Mouse (Mus musculus) G1E (cell line): Measurements from ENCODE around the gene Prkcb. TPM values are rescaled to one million over a fixed set of nuclear protein-coding genes. Genes with fewer than 3 reads are reported as not detected.

Experiments
- ATAC-seq: 2 replicates; pipeline ENCODE4 v1.8.0; 2016; ENCODE audit warnings: mild to moderate bottlenecking; ENCODE audit not compliant: insufficient number of reproducible peaks, poor library complexity, low FRiP score, severe bottlenecking; ENCODE audit errors: extremely low read depth
- DNase-seq: peaks from one replicate; pipeline ENCODE4 v3.0.0; 2012; ENCODE audit warnings: low spot score
- H3K27me3 ChIP-seq: 2 replicates; pipeline ENCODE4 v1.6.1; 2012; ENCODE audit warnings: mild to moderate bottlenecking, low read length, inconsistent platforms; ENCODE audit not compliant: insufficient read depth
- H3K36me3 ChIP-seq: replicated peaks from 2 replicates; pipeline ENCODE3; 2012; ENCODE audit warnings: mild to moderate bottlenecking, inconsistent platforms
- H3K4me1 ChIP-seq: 2 replicates; pipeline ENCODE4 v1.6.1; 2012; ENCODE audit warnings: low read depth, low read length, inconsistent platforms, mixed read lengths; ENCODE audit not compliant: insufficient read depth
- H3K4me3 ChIP-seq: 2 replicates; pipeline ENCODE4 v1.5.1; 2012; ENCODE audit warnings: low read depth, mild to moderate bottlenecking, inconsistent platforms, low read length, moderate library complexity, mixed read lengths
- H3K9me3 ChIP-seq: replicated peaks from 2 replicates; pipeline ENCODE4 v1.6.1; 2012; ENCODE audit warnings: inconsistent platforms
- CTCF ChIP-seq: IDR thresholded peaks from 2 replicates; pipeline ENCODE4 v1.5.1; 2012; ENCODE audit warnings: low read depth, low read length, inconsistent platforms, mixed read lengths
- GATA1 ChIP-seq: IDR thresholded peaks from 2 replicates; pipeline ENCODE4 v1.6.1; 2012; ENCODE audit warnings: borderline replicate concordance, low read length, inconsistent platforms, mixed read lengths
- GATA2 ChIP-seq: IDR thresholded peaks from 2 replicates; pipeline ENCODE4 v1.6.1; 2012; ENCODE audit warnings: low read depth, low read length, inconsistent platforms, borderline replicate concordance
- POLR2AphosphoS5 ChIP-seq: IDR thresholded peaks from 2 replicates; pipeline ENCODE4 v1.6.1; 2012; ENCODE audit warnings: low read depth, low read length, inconsistent platforms; ENCODE audit not compliant: insufficient replicate concordance
- TAL1 ChIP-seq: conservative IDR thresholded peaks from 2 replicates; pipeline ENCODE4 v1.6.1; 2012; ENCODE audit warnings: low read depth, low read length, inconsistent platforms, mixed read lengths
- polyA plus RNA-seq: library from polyadenylated mRNA; stranded (reverse); fragments of >175 nt; gene quantifications from 2 replicates; pipeline ENCODE4 v1.2.3, GENCODE M21; 2012
- total RNA-seq, 2 experiments: library from RNA; stranded (forward) in 1 of 2; stranded (reverse) in 1 of 2; fragments of 200-1000 nt in 1 of 2; fragments of >200 nt in 1 of 2; fragmentation: Nextera tagmentation in 1 of 2; gene quantifications; 2 replicates each; pipeline ENCODE4 v1.2.3; 2014 to 2017

Prkcb gene
- total and polyA plus RNA-seq, 3 experiments, result 0.55 TPM; not detected in 2

- Histone ChIP-seq H3K9me3 (no peaks in the 10 kb centered on the region), H3K4me1 (no peaks in the 10 kb centered on the region), H3K36me3 (no peaks in the 10 kb centered on the region), H3K4me3 (no peak overlapping the region), H3K27me3 (no peaks in the 10 kb centered on the region)
- TF ChIP-seq GATA1 (no peak), CTCF (no peak), GATA2 (no peak), POLR2AphosphoS5 (no peak), TAL1 (no peak)
- ATAC-seq, result no peak
- no peak for DNase-seq
These were observed 42.6 kb upstream of the Prkcb start for GRCm38 (mm10) chr7:122245976-122246375.

DNA sequence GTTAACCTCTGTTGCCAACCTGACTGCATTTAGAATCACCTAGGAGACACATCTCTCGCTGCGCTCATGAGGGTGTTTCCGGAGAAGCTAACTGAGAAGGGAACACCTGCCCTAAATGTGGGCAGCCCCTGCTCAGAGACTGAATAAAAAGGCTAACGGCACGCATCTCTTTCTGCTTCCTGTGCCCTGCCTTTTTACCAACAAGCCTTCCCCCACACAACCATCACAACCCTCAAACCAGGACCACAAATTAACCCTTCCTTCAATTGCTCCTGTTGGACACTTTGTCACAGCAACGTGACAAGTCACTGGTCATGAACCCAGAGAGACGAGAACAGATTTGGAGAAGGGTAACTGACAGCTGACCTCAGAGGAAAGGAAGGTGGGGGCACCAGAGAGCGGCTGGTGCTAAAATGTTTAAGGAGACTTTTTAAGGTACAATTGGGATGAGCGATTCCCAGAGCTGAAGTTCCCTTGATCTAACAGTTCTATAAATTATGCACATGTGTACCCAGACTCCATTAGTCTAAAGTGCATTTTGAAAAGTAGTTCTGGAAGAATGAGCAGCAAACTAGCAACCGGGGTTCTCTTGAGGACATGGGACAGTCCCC lies 41.2 kb upstream of the Prkcb start:
- no peaks in the 10 kb centered on the region for H3K27me3 ChIP-seq
- H3K9me3 ChIP-seq, result no peaks in the 10 kb centered on the region
- TF ChIP-seq GATA2 (no peak), POLR2AphosphoS5 (no peak), GATA1 (no peak), TAL1 (no peak), CTCF (no peak)
- DNase-seq (no peak), ATAC-seq (no peak)
- H3K4me1 ChIP-seq, result no peaks in the 10 kb centered on the region
- H3K36me3 ChIP-seq, result no peaks in the 10 kb centered on the region
- no peak overlapping the region for H3K4me3 ChIP-seq

GRCm38 (mm10) chr7:122249321-122249821 lies 39.2 kb upstream of the Prkcb start:
- Histone ChIP-seq H3K27me3 (no peaks in the 10 kb centered on the region), H3K4me1 (no peaks in the 10 kb centered on the region), H3K36me3 (no peaks in the 10 kb centered on the region), H3K4me3 (no peak overlapping the region), H3K9me3 (no peaks in the 10 kb centered on the region)
- no peak for ATAC-seq
- no peak for DNase-seq
- no peak for TF ChIP-seq POLR2AphosphoS5
- no peak for TF ChIP-seq GATA1
- TF ChIP-seq TAL1, result no peak

DNA sequence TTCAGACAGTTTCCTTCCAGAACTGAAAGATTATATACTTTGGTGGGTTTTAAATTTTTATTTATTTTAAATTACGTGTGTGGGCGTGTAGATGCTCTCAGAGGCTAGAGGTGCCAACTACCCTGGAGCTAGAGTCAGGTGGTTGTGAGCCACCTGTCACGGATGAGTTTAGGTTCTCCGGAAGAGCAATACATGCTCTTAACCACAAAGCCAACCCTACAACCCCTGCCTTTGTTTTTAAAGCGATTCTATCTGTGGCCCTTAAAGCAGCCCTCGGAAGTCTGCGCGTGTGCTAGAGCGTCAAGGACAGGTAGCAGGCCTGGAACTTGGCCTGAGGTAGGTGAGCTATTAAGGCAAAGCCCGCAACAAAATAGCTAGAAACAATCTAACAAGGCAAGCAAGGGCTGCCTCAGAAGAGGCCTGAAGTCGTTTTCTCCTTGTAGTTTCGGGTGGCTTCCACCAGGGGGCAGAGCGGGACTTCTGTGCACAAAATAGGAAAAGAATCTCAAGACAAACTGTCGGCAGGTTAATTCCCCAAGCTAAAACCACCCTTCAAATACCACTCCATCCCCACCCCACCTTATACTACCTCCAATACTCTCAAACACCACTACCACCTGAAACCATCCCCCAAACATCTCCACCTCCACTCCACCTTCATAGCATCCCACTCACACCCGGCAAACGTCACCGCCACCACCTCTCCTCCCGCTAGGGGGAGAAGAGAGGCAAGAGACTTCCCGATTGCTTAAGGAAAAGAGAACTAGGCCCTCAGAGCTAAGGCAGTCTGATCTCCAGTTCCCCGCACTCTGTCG lies 37.1 kb upstream of the Prkcb start:
- no peak for TF ChIP-seq POLR2AphosphoS5
- no peak for TF ChIP-seq GATA1
- TF ChIP-seq CTCF, result peak; percentile 59
- no peak for TF ChIP-seq TAL1
- no peak for TF ChIP-seq GATA2
- Histone ChIP-seq H3K9me3 (no peaks in the 10 kb centered on the region), H3K4me1 (no peaks in the 10 kb centered on the region), H3K4me3 (no peak overlapping the region), H3K36me3 (no peaks in the 10 kb centered on the region), H3K27me3 (no peaks in the 10 kb centered on the region)
- DNase-seq (peak; percentile 8), ATAC-seq (peak; percentile 22; the same call in 1 of the 2 replicates)

DNA sequence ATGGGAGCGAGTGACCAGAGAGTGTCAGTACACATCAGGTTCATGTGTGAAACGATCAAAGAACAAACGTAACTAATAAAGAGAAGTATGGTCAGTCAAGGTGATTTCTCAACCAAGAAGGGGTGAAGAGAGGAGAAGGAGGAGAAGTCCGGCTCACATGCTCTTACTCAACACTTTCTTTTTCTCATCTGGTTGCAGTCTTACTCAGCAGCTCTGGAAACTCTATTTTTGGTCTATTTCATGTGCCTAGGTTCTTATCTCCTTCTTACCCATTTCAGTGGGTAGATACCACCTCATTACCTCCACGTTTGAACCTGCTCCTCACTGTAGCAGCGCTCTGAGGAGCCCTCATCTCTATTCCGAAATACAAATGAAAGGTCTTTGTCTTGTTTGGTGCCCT lies 31.8 kb upstream of the Prkcb start:
- Histone ChIP-seq H3K4me1 (no peaks in the 10 kb centered on the region), H3K36me3 (no peaks in the 10 kb centered on the region), H3K27me3 (no peaks in the 10 kb centered on the region), H3K4me3 (no peak overlapping the region), H3K9me3 (peaks cover 2% of the 10 kb centered on the region)
- DNase-seq (no peak), ATAC-seq (no peak)
- TF ChIP-seq POLR2AphosphoS5 (no peak), GATA1 (no peak), GATA2 (no peak), TAL1 (no peak)

DNA sequence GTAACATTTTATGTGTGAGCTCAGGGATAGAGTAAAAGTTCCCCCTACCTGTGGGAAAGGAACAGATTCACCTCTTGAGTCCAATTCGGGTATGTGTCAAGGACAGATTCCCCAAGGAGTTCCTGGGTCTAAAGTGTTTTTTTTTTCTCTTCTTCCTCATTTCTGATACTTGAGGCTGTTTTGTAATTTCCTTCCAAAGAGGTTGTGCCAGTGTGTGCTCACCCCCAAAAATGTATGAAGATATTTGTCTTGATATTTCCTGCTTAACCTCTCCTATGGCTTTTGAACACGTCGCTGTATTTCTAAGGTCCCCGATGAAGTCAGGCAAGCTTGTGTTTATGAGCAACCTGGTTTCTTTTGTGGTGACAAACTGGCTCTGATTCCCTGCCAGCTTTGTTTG lies 30.0 kb upstream of the Prkcb start:
- ATAC-seq, result no peak
- no peaks in the 10 kb centered on the region for H3K4me1 ChIP-seq

More for the DNA sequence above, 30.0 kb upstream of the Prkcb start:
- Histone ChIP-seq H3K36me3 (no peaks in the 10 kb centered on the region), H3K27me3 (no peaks in the 10 kb centered on the region), H3K9me3 (peaks cover 2% of the 10 kb centered on the region), H3K4me3 (no peak overlapping the region)
- DNase-seq, result no peak
- TF ChIP-seq GATA1, result no peak
- no peak for TF ChIP-seq TAL1
- TF ChIP-seq CTCF, result no peak
- TF ChIP-seq GATA2, result no peak
- no peak for TF ChIP-seq POLR2AphosphoS5
